Mouse (Mus musculus) ES-E14 (cell line): ENCODE results near the gene Fastk. TPM values are rescaled to one million over a fixed set of nuclear protein-coding genes. Genes with fewer than 3 reads are reported as not detected.

ENCODE experiments used
- DNase-seq: peaks from one replicate; pipeline ENCODE4 v3.0.0-alpha.2; 2013; ENCODE audit warnings: low read depth, low spot score
- H3K27ac ChIP-seq: 2 replicates; pipeline ENCODE4 v1.5.1; 2012; ENCODE audit warnings: low read depth, mild to moderate bottlenecking, low read length, moderate library complexity, mixed read lengths; ENCODE audit not compliant: poor library complexity, insufficient read depth, severe bottlenecking
- H3K36me3 ChIP-seq: 2 replicates; pipeline ENCODE4 v1.6.1; 2012; ENCODE audit warnings: mild to moderate bottlenecking, low read length, moderate library complexity, mixed read lengths; ENCODE audit not compliant: control insufficient read depth, poor library complexity, insufficient read depth, severe bottlenecking
- H3K4me1 ChIP-seq, 2 experiments: fragments of 150-350 bp in 1 of 2; sonication (generic) in 1 of 2; 2 replicates each; pipeline ENCODE4 v1.6.1; 2012; ENCODE audit warnings: low read length in 2 of 2, mild to moderate bottlenecking in 1 of 2, mixed read lengths in 1 of 2; ENCODE audit not compliant: control insufficient read depth in 2 of 2, insufficient read depth in 2 of 2, poor library complexity in 1 of 2
- H3K4me3 ChIP-seq, 2 experiments: fragments of 150-350 bp in 1 of 2; sonication (generic) in 1 of 2; 2 replicates each; pipeline ENCODE4 v1.5.1; 2012; ENCODE audit warnings: low read length in 2 of 2, low read depth in 1 of 2, mild to moderate bottlenecking in 1 of 2, mixed read lengths in 1 of 2; ENCODE audit not compliant: insufficient read depth in 1 of 2, poor library complexity in 1 of 2, severe bottlenecking in 1 of 2
- H3K9ac ChIP-seq: 2 replicates; pipeline ENCODE4 v1.6.1; 2012; ENCODE audit warnings: low read depth, mild to moderate bottlenecking, low read length, mixed read lengths; ENCODE audit not compliant: poor library complexity, insufficient read depth, severe bottlenecking
- H3K9me3 ChIP-seq: fragments of 150-350 bp; sonication (generic); 2 replicates; pipeline ENCODE4 v1.6.1; 2012; ENCODE audit warnings: low read depth, mild to moderate bottlenecking, low read length; ENCODE audit not compliant: control insufficient read depth, insufficient read depth
- CHD2 ChIP-seq: IDR thresholded peaks from 2 replicates; pipeline ENCODE4 v1.6.1; 2014; ENCODE audit warnings: mild to moderate bottlenecking, low read depth, low read length, inconsistent platforms
- HCFC1 ChIP-seq: IDR thresholded peaks from 2 replicates; pipeline ENCODE4 v1.6.1; 2012; ENCODE audit warnings: low read length, inconsistent platforms, borderline replicate concordance; ENCODE audit not compliant: insufficient read depth
- MAFK ChIP-seq: IDR thresholded peaks from 2 replicates; pipeline ENCODE4 v1.6.1; 2014; ENCODE audit warnings: mild to moderate bottlenecking, low read depth, low read length, inconsistent platforms; ENCODE audit not compliant: insufficient read depth
- ZC3H11A ChIP-seq: IDR thresholded peaks from 2 replicates; pipeline ENCODE4 v1.6.1; 2012; ENCODE audit warnings: low read depth, mild to moderate bottlenecking, inconsistent platforms, low read length, borderline replicate concordance
- ZNF384 ChIP-seq: IDR thresholded peaks from 2 replicates; pipeline ENCODE4 v1.6.1; 2012; ENCODE audit warnings: low read depth, low read length, inconsistent platforms
- in situ Hi-C, 2 experiments: fragments of 600-800 bp; cut with MboI; formaldehyde crosslinking; loops; one replicate each; pipeline ENCODE4 v1.15.1; 2025; ENCODE audit warnings: low sequenced_read_pairs in 2 of 2, inconsistent platforms in 1 of 2; ENCODE audit not compliant: unreplicated experiment in 2 of 2
- total RNA-seq: library from RNA; depleted of rRNA; stranded (reverse); fragments of 300-350 nt; gene quantifications from 2 replicates; pipeline ENCODE4 v1.2.3, GENCODE M21; 2012

Gene Fastk
- total RNA-seq, 1 experiment, result 70.4 TPM

DNA sequence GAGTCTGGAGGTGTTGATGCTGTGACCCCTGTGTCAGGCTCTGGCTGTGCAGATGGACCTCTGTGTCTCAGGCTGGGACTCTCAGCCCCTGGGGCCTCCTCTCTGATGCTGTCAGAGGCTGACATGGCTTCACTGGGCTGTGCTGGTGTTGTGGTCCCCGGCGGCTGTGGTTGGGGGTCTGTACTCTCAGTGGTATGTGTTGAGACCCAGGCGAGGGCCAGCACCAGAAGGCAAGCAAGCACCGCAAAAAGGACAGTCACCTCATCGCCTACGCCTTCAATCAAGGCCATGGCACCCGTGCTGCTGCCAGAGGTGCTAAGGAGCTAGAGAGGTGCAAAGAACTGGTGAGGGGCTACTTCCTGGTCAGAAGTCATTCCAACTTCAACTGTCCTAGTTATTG is 1.5 kb upstream of the Fastk start:
- Histone ChIP-seq H3K4me3 (no peak overlapping the region), H3K4me1 (peaks cover 5 to 17% of the 10 kb centered on the region in 2 experiments; a peak in 3 of 4 replicates), H3K9me3 (no peaks in the 10 kb centered on the region), H3K9ac (no peak overlapping the region), H3K36me3 (peaks cover 13% of the 10 kb centered on the region), H3K27ac (no peak overlapping the region)
- no peak for TF ChIP-seq CHD2
- TF ChIP-seq MAFK, result no peak
- no peak for TF ChIP-seq ZNF384
- TF ChIP-seq ZC3H11A, result no peak
- TF ChIP-seq HCFC1, result no peak
- DNase-seq, result no peak
- in situ Hi-C loops, result no loop called here

DNA sequence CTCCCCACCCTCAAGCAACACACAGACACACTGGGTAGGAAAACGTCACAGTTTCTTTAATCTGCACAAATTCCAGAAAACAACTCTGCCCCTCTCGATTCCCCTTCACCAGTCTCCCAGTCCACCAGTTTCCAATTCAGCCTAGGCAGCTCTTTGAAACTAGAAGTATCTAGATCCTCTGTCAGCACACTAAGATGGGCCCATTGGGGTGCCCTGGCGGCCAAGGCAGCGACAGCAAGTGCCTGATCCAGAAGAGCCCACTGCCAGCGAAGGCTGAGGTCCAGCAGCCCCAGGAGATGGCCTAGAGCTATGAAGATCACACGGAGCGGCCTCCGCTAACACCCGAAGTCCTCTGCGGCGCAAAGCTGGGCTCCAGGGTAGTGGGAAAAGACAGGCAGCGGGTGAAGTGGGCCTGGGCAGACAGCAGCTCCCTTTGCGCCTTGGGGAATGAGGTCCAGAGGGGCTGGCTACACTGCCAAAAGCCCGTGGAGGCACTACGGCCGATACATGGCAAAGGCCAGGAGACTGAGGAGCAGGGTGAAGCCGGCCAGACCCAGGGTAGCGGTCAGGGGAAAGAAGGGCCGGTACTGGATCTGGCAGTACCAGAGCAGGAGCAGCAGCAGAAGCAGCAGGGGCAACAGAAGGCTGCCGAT is 467 bp upstream of the Fastk start:
- H3K9ac ChIP-seq, result peak overlapping the region; percentile 40; the same call in 1 of the 2 replicates
- TF ChIP-seq ZNF384 (no peak), HCFC1 (no peak), CHD2 (no peak), ZC3H11A (no peak), MAFK (no peak)

DNA sequence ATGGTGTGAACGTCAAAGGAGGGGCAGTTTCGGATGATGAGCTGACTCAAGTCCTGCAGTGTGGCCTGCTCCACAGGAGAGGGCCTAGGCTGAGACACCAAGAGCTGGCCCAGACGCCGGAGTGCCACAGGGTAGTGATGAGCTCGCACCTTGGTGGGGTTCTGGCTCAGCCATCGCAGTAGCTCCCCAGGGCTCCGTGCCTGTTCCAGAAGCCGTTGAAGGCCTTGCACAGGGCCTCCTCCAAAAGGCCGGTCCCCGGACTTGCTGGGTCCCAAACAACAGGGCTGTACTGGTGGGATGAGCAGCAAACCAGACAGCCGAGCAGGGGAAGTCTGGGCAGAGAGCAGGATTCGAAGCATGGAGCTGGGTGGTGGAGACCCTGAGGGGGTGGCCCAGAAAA is 1.2 kb downstream of the Fastk start:
- Histone ChIP-seq H3K4me3 (peak overlapping the region; percentile 93; a peak in 3 of 4 replicates), H3K9ac (peak overlapping the region; percentile 95; the same call in 1 of the 2 replicates), H3K4me1 (peaks cover 5 to 21% of the 10 kb centered on the region in 2 experiments; a peak in 3 of 4 replicates), H3K27ac (no peak overlapping the region), H3K36me3 (peaks cover 34% of the 10 kb centered on the region), H3K9me3 (no peaks in the 10 kb centered on the region)
- in situ Hi-C loops, result no loop called here
- TF ChIP-seq CHD2 (no peak), HCFC1 (no peak), ZC3H11A (no peak), ZNF384 (no peak), MAFK (no peak)
- no peak for DNase-seq

More for the DNA sequence above, 467 bp upstream of the Fastk start:
- Histone ChIP-seq H3K36me3 (peaks cover 21% of the 10 kb centered on the region), H3K27ac (no peak overlapping the region), H3K4me3 (peak overlapping the region; percentile 93), H3K4me1 (peaks cover 5 to 19% of the 10 kb centered on the region in 2 experiments; a peak in 3 of 4 replicates), H3K9me3 (no peaks in the 10 kb centered on the region)
- no peak for DNase-seq
- in situ Hi-C loops, result no loop called here

DNA sequence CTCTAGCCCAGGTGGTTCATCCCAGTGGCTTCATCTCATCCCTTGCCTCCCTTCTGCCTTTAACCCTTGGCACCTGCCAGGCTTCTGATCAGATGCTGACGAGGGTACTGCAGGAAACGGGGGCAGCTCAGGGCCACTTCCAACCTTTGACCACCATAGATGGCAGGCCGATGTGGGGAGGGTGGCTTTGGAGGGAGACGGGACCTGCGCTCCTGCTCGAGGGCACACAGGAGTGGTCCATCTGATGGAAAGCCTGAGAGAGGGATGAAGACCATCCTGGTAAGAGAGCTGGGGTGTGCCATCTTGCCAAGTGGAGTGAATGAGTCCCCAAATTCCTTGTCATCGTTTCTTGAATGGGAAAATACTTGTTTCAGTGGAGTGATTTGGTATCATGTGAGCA is 1.9 kb downstream of the Fastk start:
- Histone ChIP-seq H3K4me3 (no peak overlapping the region), H3K36me3 (peaks cover 34% of the 10 kb centered on the region)

DNA sequence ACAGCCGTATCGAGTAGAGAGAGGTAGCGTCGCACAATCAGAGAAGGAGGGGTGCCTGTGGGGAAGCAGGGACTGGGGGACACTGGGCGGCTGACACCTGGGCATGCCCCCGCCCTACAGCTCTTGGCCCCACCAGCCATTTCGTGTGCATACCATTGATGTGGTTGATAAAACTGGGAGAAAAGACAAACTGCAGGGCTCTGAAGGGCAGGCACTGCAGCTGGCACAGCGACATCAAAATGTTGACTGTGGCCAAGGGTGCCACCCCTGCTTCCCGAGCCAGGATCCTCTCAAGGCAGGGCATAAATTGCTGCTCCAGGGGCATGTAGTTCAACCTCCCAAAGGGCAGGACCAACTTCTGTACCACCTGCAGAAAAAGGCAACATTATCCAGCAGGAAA is 3.1 kb downstream of the Fastk start:
- H3K4me3 ChIP-seq, result no peak overlapping the region
- in situ Hi-C loops, result no loop called here
- peaks cover 5 to 18% of the 10 kb centered on the region in 2 experiments; a peak in 3 of 4 replicates for H3K4me1 ChIP-seq
- H3K9ac ChIP-seq, result no peak overlapping the region
- no peak for DNase-seq
- H3K36me3 ChIP-seq, result peaks cover 34% of the 10 kb centered on the region
- no peak for TF ChIP-seq HCFC1
- TF ChIP-seq MAFK, result no peak
- H3K9me3 ChIP-seq, result no peaks in the 10 kb centered on the region
- H3K27ac ChIP-seq, result no peak overlapping the region

More for the DNA sequence above, 1.9 kb downstream of the Fastk start:
- TF ChIP-seq ZC3H11A, result no peak
- Histone ChIP-seq H3K4me1 (peaks cover 5 to 21% of the 10 kb centered on the region in 2 experiments; a peak in 3 of 4 replicates), H3K9me3 (no peaks in the 10 kb centered on the region), H3K27ac (no peak overlapping the region), H3K9ac (no peak overlapping the region)
- in situ Hi-C loops, result no loop called here
- DNase-seq, result no peak
